Mouse (Mus musculus) G1E (cell line): ENCODE measurements around the gene Fut7.

ENCODE experiments used
- CTCF ChIP-seq: IDR thresholded peaks from 2 replicates; pipeline ENCODE4 v1.5.1; 2012; ENCODE audit warnings: low read depth, low read length, inconsistent platforms, mixed read lengths
- GATA2 ChIP-seq: IDR thresholded peaks from 2 replicates; pipeline ENCODE4 v1.6.1; 2012; ENCODE audit warnings: low read depth, low read length, inconsistent platforms, borderline replicate concordance
- POLR2AphosphoS5 ChIP-seq: IDR thresholded peaks from 2 replicates; pipeline ENCODE4 v1.6.1; 2012; ENCODE audit warnings: low read depth, low read length, inconsistent platforms; ENCODE audit not compliant: insufficient replicate concordance

- no peak for TF ChIP-seq CTCF
- no peak for TF ChIP-seq GATA2
- TF ChIP-seq POLR2AphosphoS5 = no peak
Measured at GRCm38 (mm10) chr2:25429435-25430180, 6.5 kb downstream of the Fut7 start.
